Mouse (Mus musculus) ES-Bruce4 (cell line): ENCODE measurements around the gene Plch1. TPM values are rescaled to one million over a fixed set of nuclear protein-coding genes. Genes with fewer than 3 reads are reported as not detected.

Experiments
- H3K27ac ChIP-seq: 2 replicates; pipeline ENCODE4 v1.5.1; 2012; ENCODE audit warnings: low read length, inconsistent platforms; ENCODE audit not compliant: insufficient read depth
- H3K27me3 ChIP-seq: 2 replicates; pipeline ENCODE4 v1.6.1; 2012; ENCODE audit warnings: mild to moderate bottlenecking, low read length, inconsistent platforms; ENCODE audit not compliant: control insufficient read depth, poor library complexity, insufficient read depth, severe bottlenecking
- H3K36me3 ChIP-seq: 2 replicates; pipeline ENCODE4 v1.6.1; 2012; ENCODE audit warnings: inconsistent platforms, mild to moderate bottlenecking, low read length, moderate library complexity; ENCODE audit not compliant: control insufficient read depth, poor library complexity, insufficient read depth, severe bottlenecking
- H3K4me1 ChIP-seq: one replicate; pipeline ENCODE4 v1.8.1; 2011; ENCODE audit warnings: low read length; ENCODE audit not compliant: control insufficient read depth, insufficient read depth
- H3K4me3 ChIP-seq: 2 replicates; pipeline ENCODE4 v1.5.1; 2011; ENCODE audit warnings: low read depth, mild to moderate bottlenecking, low read length
- H3K9ac ChIP-seq: 2 replicates; pipeline ENCODE4 v1.6.1; 2012; ENCODE audit warnings: low read depth, mild to moderate bottlenecking, inconsistent platforms; ENCODE audit not compliant: poor library complexity, severe bottlenecking
- H3K9me3 ChIP-seq: replicated peaks from 2 replicates; pipeline ENCODE4 v1.6.1; 2012; ENCODE audit warnings: mild to moderate bottlenecking, low read length, inconsistent platforms; ENCODE audit not compliant: control insufficient read depth, poor library complexity, insufficient read depth, severe bottlenecking
- CTCF ChIP-seq: IDR thresholded peaks from one replicate; pipeline ENCODE4 v1.8.1; 2011; ENCODE audit warnings: low read depth, low read length
- EP300 ChIP-seq: IDR thresholded peaks from 2 replicates; pipeline ENCODE4 v1.6.1; 2011; ENCODE audit warnings: low read depth, low read length; ENCODE audit not compliant: insufficient read depth
- POLR2A ChIP-seq: IDR thresholded peaks from one replicate; pipeline ENCODE4 v1.8.1; 2011; ENCODE audit warnings: low read length; ENCODE audit not compliant: insufficient read depth
- polyA plus RNA-seq: library from polyadenylated mRNA; stranded (reverse); fragments of >200 nt; gene quantifications from 2 replicates; pipeline ENCODE4 v1.2.4, GENCODE M21; 2011; ENCODE audit warnings: low read depth; ENCODE audit not compliant: missing spikeins, insufficient read depth, insufficient read length

The Plch1 gene
- polyA plus RNA-seq, 1 experiment: 6.8 TPM

- Histone ChIP-seq H3K4me3 (no peak overlapping the region), H3K9me3 (no peaks in the 10 kb centered on the region), H3K9ac (no peak overlapping the region), H3K27me3 (no peaks in the 10 kb centered on the region), H3K4me1 (no peaks in the 10 kb centered on the region), H3K27ac (no peak overlapping the region), H3K36me3 (no peaks in the 10 kb centered on the region)
- TF ChIP-seq EP300: no peak
Measured at GRCm38 (mm10) chr3:63872818-63873217, 26.5 kb downstream of the Plch1 start.

- Histone ChIP-seq H3K4me1 (no peaks in the 10 kb centered on the region), H3K4me3 (no peak overlapping the region), H3K9ac (no peak overlapping the region), H3K27ac (no peak overlapping the region), H3K27me3 (no peaks in the 10 kb centered on the region), H3K36me3 (no peaks in the 10 kb centered on the region), H3K9me3 (no peaks in the 10 kb centered on the region)
- no peak for TF ChIP-seq POLR2A
- no peak for TF ChIP-seq EP300
- TF ChIP-seq CTCF: no peak
Measured at GRCm38 (mm10) chr3:63871249-63871648, 28.0 kb downstream of the Plch1 start.

GRCm38 (mm10) chr3:63868285-63868684 is 31.0 kb downstream of the Plch1 start:
- no peak for TF ChIP-seq POLR2A
- TF ChIP-seq CTCF: no peak
- TF ChIP-seq EP300: no peak
- H3K9me3 ChIP-seq: no peaks in the 10 kb centered on the region
- H3K4me1 ChIP-seq: no peaks in the 10 kb centered on the region
- H3K27ac ChIP-seq: no peak overlapping the region
- no peaks in the 10 kb centered on the region for H3K36me3 ChIP-seq
- no peak overlapping the region for H3K4me3 ChIP-seq
- H3K9ac ChIP-seq: no peak overlapping the region
- no peaks in the 10 kb centered on the region for H3K27me3 ChIP-seq

- TF ChIP-seq CTCF: no peak
- no peak for TF ChIP-seq POLR2A
- Histone ChIP-seq H3K27me3 (no peaks in the 10 kb centered on the region), H3K4me1 (no peaks in the 10 kb centered on the region), H3K36me3 (no peaks in the 10 kb centered on the region), H3K9me3 (no peaks in the 10 kb centered on the region), H3K27ac (no peak overlapping the region), H3K9ac (no peak overlapping the region), H3K4me3 (no peak overlapping the region)
Measured at GRCm38 (mm10) chr3:63865069-63865468, 34.2 kb downstream of the Plch1 start.

GRCm38 (mm10) chr3:63862716-63863115 is 36.6 kb downstream of the Plch1 start:
- H3K27ac ChIP-seq: no peak overlapping the region
- no peaks in the 10 kb centered on the region for H3K36me3 ChIP-seq
- H3K4me1 ChIP-seq: no peaks in the 10 kb centered on the region
- no peak overlapping the region for H3K4me3 ChIP-seq
- no peaks in the 10 kb centered on the region for H3K9me3 ChIP-seq
- no peak overlapping the region for H3K9ac ChIP-seq
- TF ChIP-seq POLR2A (no peak), CTCF (no peak), EP300 (no peak)
- H3K27me3 ChIP-seq: no peaks in the 10 kb centered on the region

GRCm38 (mm10) chr3:63852828-63853227 is 46.4 kb downstream of the Plch1 start:
- no peaks in the 10 kb centered on the region for H3K27me3 ChIP-seq
- no peaks in the 10 kb centered on the region for H3K36me3 ChIP-seq
- TF ChIP-seq EP300 (no peak), POLR2A (no peak), CTCF (no peak)
- H3K9me3 ChIP-seq: no peaks in the 10 kb centered on the region
- no peak overlapping the region for H3K27ac ChIP-seq
- H3K4me1 ChIP-seq: no peaks in the 10 kb centered on the region
- H3K9ac ChIP-seq: no peak overlapping the region
- no peak overlapping the region for H3K4me3 ChIP-seq
